Mouse (Mus musculus): Measurements from ENCODE around the gene Cbx4.

Cbx4 gene

DNA sequence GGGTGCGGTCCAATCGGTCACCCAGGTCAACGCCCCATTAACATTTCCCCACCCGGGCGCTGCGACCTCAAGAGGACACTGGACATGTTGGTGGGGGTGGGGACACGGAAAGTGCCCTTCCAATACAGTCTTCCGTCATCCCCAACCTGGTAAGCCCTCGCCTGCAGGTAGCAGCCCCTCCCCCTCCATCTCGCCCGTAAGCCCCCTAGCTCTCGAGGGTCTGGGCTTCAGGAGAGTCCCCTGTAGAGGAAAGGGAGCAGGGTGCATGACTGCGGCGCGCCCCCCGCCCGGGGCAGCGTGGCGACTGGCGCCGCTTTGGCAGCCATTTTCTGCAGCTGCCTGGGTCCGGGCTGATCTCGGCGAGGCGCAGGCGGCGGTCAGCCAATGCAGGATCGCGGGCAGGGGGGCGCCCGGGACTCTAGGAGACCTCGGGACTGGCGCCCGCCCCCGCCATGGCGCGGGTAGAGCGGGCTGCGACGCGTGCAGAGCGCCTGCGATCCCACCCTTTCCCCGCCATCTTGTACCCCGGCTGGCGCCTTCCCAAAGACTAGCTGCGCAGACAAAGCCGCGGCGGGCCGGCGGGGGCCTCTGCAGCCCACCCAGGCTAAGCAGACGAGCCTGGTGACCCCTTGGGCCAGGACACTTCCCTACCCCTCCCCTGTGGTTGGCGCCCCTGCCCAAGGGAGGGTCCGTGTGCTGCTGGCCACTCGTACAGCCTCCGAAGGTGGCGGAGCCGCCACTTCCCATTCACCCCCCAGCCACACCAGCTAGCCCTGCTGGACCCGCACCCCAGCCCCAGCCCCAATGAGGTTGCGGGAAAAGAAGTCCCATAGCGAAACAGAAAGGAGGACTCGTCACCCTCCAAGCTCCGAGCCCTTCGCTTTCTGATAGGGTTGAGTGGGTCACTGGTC lies 29.5 kb downstream of the Cbx4 start:
- DNase-seq (ENCODE audit: low spot score): peak; percentile 50

DNA sequence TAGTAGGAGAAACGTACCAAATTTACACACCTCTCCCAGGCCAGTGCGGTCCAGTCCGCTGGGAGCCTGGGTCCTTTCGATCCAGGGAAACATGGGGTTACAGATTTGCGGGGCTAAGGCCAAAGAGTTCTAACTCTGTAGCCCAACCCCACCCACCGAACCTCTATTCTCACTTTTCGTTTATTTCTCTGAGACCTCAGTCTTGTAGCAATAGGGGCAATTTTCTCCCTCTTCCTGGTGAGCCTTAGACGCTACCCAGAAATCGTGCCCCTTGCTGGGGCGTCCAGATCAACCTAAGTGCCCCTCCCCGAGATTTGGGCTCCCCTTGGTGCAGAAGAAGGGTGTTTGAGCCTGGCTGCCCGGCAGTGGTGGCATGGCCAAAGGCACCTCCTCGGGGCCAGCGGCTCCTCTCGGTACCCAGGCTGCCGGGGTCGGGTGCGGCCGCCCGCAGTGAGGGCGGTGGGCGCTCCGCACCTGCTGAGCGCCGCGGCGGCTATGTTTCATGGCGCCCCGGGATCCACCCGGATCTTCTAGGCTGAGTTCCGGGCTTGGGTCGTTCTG lies 30.4 kb downstream of the Cbx4 start:
- no peak for DNase-seq (ENCODE audit: low spot score)

DNA sequence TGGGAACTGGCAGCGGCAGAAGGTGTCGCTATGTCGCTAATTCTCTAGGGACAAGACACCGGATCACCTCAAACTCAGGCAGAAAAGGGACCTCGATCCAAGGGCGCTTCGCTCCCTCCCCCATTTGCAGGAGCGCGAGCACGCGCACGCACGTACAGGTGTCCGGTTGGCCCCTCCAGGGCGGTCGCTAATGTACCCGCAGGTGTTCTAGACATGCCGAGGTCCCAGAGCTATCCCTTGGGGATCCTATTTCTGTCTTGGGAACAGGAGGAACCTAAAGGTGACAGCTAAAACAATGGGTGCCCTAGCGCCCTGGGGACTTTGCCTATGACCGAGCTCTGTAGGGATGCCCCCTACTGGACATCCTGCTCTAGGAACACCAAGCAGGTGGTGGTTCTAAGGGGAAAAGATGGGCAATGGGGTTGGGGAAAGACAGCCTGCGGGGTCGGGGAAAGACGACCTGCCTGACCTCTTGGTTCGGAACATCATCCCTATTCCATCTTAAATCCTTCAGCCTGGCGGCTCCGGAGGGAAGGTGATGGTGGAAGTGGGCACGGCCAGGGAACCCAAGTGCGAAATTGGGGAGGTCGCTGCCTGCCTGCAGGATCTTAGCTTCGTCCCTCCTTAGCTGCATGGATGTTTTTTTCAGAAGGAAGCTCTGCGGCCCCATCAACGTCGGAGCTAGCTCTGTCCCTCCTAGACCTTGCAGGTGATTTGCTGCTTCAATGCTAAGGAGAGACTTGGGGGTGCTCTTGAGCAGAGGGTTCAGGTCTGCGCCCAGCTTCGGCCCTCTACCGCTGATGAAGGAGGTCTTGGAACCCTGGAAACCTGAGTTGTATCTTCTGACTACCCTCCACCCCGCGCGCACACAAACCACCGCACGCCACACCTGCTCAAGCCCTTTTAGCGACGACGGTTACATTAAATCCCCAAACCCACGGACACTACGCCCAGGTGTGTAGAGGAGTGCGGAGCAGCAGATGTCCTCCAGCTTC lies 31.4 kb downstream of the Cbx4 start:
- peak; percentile 54 for DNase-seq (ENCODE audit: low spot score)

DNA sequence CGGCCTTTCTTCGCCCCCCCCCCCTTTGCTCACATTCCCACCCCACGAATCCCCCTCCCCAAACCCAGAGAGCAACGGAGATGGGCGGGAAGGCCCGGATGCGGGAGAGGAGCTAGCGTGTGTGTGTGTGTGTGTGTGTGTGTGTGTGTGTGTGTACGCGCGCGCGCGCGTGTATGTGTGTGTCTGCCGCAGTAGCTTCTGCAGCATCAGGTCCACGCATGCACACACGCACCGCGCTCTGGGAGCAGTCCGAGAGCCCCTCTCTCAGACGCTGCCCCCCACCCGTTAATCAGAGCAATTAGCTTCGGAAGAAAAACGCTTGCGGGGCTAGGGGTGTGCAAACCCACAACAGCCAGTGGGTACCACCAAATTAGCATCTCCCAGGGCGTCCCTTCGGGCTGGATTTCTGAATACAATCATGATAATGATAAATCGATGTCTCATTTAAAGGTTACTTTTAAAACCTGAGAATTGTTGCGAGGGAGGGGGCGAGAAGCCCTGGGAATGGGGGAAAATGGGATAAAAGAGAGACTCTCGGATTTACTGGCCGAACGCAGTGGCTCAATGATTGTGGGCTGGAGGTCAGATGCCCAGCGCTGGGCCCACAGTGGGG lies 32.2 kb downstream of the Cbx4 start:
- DNase-seq (ENCODE audit: low spot score): peak; percentile 48

DNA sequence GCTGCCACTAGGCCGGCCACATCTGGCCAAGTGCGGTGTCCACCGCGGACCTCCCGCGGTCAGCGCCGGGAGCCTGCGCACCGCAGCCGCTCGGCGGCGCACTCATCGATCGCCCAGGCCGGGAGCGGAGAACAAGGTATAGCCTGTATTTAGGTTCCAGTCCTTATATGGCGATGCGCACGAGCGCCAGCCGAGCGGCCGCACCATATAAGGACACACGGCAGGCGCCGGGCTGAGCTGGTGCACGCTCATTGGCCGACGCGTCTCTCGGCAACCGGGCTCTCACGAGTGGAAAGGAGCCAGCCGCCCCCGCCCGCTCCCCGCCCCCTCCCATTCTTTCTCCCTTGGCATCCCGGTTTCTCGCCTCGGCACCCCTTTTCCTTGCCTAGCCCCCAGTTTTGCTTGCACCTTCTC lies 32.8 kb downstream of the Cbx4 start:
- peak; percentile 86 for DNase-seq (ENCODE audit: low spot score)

DNA sequence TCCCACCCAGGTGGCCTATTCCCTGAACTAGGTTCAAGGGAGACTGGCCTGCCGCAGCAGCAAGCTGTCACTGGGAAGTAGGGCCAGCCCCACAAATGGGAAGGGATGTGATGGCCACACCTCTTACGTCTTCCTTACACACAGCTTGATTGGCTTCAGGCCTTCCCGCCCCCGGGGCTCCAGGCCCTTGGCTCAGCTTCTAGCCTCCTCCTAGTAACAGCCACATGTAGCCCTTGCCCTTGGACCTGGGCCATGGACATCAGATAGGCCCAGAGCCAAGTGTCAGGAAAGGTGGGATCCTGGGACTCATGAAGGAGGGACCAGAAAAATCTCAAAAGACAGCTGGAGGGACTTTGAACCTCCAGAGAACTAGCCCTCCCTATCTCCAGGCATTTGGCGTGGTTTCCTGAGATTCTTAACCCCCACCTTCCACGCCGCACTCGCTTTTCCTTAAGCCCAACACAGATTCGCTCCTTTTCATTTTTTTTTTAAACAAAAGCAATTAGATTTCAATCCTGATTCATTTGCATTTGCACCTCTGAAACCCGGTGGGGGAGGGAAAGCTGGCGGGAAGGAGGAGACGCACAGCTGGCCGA lies 33.3 kb downstream of the Cbx4 start:
- DNase-seq (ENCODE audit: low spot score): no peak

DNA sequence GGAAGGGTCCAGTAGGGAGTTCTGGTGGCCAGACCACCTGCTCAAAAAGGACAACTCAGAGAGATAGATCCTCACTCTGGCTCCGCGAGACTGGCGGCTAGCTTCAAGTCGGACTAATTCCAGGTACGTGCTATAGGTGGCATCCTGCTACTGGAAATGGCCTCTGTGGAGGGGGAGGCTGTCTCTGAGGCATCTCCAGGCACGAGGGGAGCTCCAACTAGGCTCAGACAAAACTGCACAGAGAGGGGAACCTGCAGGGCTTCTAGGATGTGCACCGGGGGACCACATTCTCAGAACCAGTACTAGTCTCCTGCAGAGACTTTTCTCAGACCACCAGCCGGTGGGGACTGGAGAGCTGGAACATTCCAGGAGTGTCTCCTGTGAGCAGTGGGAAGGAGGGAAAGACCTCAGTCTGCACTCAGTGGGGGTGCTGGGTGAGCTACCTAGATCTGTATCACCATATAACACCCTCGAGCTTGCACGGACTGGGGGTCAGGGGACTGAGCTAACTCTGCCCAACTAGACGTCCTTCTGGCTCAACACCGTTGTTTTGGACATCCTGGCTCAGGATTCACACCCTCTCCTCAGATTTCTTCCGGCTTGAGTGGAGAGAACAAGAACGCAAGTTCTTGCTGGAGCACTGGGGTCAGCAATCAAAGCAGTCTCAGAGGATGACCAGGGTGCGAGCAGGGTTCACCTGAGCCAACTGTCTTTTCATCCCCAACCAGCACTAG lies 33.9 kb downstream of the Cbx4 start:
- DNase-seq (ENCODE audit: low spot score): peak; percentile 74

DNA sequence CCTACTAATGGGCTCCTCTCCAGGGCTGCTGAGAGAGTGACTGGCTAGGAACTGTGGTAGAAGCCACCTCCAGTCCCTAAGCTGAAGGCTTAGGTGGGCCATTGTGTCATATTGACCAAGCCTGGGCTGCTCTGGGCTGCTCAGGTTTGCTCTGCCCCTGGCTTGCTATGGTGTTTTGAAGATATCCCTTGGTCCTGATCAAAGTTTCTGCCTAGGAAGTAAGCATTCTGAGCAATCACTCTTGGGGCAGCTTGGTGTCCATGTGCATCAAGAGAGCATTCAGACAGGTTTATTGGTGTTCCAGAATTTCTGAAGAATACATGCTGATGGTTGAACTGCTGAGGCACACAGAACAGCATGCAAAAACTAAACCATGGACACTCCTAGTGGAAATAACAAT lies 34.6 kb downstream of the Cbx4 start:
- no peak for DNase-seq (ENCODE audit: low spot score)

DNA sequence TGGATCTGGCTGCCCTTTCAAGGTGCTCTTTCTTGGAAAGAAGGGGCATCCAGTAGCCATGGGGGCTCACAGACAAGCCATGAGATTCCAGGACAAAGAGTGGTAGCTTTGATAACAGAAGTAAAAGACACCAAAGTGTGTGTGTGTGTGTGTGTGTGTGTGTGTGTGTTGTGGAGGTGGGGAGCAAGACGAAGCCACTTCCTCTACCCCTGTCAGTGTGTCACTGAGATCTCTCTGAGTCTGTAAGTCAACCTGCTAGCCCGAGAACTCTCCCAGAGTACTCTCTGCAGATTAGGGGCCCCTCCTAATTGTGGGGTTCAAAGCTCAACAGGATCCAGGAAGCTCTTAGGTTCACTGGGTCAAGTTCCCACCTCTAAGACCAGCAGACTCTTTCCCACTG lies 35.7 kb downstream of the Cbx4 start:
- peak; percentile 65 for DNase-seq (ENCODE audit: low spot score)

DNA sequence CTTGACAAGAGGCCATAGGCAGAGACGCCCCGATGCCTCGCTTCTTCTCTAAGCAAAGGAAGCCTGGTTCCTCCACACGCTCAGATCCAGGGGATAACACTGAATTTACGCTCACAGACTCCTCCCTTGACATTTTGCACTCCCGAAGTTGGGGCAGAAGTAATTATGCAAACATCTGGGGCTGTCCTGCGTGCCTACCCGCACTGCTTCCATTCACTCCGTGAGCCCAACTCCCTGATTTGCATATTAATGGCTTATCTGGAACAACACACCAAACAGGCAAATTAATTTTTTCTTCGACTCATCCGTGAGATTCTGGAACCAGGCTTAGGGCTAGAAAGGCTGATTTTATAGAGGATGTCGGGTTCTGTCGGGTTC lies 37.9 kb downstream of the Cbx4 start:
- no peak for DNase-seq (ENCODE audit: low spot score)

DNA sequence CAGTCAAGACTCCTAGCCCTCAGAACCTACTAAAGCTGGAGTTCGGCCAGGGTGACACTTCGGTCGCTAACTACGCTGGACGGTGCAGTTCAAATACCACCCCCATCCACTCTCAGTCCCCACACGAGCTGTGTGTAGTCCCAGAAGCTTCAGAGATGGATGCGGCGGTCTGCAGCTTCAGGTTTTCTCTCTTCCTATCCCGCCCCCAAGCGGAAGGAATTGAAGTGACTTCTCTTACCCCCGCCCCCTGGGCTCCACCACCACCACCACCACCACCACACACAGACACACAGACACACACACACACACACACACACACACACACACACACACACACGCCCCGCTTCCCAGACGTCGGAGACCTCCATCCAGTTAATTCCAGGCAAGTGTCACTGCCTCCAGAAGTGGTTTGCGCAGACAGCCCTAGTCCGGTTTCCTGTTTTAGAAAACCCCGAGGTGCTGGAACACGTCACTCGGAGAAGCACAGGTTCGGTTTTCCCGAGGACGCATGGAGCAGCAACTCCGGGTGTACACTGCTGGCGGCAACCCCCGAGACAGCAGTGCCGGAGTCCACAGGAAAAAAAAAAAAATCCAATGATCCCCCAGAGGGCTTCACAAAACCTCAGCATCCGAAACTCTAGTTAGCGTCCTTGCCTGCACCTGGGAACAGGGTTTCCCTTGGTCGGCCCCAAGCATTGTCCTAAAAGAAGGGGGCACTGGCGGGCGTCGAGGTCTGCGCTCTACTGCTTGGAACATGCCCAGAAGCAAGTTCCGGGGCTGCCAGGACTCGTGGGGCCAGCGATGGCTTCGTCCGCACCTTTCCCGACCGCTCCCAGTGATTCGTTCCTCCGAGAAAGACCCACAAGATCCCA lies 38.5 kb downstream of the Cbx4 start:
- DNase-seq (ENCODE audit: low spot score): peak; percentile 58

DNA sequence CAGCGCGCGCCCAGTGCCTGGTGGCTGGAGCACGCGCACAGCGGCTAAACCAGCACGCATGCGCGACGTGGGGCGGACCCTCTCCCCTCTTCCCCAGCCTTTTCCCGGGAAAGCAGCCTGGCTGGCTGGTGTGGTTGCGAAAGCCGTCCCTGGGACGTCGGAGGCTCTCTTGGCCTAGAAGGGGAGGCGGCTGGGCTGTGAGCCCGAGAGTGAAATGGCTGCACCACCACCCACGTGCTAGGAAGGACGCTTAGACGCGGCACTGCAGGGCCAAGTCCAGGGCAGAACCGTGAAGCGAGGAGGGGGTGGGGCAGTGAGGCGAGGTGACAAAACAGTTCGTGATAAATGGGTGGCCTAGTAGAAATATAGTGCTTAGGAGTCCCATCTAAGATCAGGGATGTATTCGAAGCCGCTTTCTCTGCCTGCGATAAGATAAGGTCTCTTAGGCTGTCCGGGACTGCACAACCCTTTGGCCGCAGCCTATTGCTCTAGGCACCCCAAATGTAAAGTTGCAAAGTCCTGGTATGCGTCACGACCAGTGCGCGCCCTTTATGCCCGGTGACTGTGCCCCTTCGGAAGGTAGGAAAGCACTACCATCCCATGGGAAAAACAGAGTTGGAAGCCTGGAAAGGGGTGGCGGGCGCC lies 39.3 kb downstream of the Cbx4 start:
- no peak for DNase-seq (ENCODE audit: low spot score)

DNA sequence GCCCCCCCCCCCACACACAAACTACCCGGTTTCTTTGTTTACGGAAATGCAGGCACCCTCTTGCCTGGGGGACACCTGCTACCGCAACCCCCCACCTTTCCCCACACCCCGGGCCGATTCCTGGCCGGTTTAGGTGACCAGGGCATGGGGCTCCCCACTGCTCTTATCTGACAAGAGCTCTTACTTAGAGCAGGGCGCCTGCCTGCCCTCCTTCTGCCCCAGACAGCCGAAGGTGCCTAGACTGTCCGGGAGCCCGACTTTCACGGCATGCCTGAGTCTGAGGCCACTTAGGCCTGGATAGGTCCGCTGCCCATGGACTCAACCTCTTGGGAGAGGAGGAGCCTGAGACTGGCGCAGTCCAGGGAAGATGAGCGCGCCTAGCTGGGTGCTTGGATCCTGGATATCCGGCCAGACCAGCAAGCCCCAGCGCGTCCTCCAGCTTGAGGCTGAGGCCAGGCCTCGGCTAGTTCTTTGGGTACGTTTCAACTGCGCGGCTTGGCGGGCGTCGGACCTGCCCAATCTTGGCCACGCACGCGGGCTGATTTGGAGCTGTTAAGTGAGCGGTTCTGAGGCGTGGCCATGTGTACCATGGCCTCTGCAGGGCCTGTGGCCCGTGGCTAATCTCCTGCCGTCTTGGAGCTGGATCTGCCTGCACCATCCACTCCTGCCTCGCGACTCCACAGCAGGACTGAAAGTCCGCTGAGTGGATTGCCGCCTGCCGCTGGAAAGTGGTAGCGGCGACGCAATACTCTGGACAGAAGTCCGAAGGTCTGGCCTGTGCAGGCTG lies 41.3 kb downstream of the Cbx4 start:
- no peak for DNase-seq (ENCODE audit: low spot score)

DNA sequence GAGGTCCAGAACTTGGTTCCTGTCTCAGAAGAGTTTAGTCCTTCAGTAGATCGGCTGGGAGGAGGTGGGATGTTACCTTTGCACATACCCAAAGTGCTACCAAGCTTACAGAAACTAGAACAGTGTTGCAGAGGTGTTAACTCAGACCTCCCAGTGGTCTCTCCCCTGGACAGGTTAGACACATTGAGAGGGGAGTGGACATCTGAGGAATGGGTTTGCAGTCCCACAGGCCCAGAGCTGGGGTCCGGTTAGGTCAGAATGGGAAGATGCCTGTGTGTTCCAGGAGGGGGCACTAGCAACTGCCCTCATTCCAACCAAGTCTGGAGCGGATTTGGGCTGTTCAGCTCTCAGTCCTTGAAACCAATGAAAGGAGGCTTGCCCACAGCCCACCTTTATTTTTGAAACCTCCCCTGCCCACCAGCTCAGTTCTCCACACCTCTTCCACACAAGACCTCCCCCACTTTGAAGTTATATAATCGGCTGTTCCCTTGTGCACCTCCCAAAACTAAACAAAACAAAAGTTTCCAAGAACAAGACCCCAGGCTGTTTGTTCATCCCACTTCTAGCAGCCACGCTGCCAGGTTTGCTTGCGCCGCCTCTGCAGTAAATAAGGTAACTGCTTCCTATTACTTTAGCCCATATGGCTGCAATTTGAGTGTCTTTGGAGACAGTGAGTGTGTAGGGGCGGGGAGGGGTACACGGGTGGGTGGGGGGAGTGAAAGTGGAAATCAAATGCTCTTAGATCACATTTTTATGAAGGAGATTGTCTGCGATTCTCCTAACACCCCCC lies 42.1 kb downstream of the Cbx4 start:
- DNase-seq (ENCODE audit: low spot score): no peak

DNA sequence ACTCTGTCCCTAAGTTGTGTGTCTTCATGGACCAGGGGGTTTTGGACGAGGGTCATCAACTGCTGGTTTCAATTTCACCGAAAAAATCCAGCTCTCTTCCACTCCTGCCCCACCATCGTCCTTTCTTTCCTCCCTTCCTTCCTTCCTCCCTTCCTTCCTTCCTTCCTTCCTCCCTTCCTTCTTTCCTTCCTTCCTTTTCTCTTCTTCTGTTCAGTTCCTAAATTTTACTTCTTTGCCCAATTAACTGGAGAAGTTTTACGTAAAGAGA lies 42.8 kb downstream of the Cbx4 start:
- no peak for DNase-seq (ENCODE audit: low spot score)

DNA sequence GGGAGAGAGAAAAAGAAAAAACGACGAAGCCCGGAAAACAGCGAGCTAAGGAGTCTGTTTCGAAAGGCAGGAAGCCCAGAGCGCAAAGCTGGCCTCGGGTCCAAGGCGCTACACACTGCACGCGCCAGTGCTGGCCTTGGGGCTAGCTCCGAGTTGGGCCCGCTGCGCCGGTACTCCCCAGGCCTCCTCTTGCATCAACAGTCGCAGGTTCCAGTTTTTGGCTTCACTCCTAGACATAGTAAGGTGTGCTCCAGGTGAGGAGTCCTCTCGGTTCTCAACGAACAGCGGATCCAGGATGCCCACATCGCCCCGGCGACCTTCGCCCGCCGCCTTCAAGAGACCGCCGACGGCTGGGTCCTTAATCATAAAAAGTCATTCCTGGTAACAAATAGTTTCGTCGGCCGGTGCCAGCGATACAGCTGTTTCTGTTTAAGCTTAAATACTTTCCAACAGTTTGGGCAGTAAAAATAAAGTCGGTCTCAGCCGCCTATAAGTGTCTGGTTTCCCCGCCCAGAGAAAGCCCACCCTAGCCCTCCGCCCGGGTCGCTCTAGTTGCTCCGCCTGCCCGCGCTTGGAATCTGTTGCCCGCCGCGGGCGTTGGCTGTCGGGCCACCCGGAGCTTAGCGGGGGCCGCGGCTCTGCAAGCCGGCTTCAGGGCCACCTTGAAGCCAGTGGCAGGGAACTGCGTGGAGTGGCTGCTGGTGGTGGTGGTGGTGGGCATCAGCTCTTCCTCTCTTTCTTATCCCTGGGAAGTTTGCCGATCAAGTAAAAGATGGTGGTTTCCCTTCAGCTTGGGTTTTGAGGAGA lies 43.4 kb downstream of the Cbx4 start:
- DNase-seq (ENCODE audit: low spot score): no peak

DNA sequence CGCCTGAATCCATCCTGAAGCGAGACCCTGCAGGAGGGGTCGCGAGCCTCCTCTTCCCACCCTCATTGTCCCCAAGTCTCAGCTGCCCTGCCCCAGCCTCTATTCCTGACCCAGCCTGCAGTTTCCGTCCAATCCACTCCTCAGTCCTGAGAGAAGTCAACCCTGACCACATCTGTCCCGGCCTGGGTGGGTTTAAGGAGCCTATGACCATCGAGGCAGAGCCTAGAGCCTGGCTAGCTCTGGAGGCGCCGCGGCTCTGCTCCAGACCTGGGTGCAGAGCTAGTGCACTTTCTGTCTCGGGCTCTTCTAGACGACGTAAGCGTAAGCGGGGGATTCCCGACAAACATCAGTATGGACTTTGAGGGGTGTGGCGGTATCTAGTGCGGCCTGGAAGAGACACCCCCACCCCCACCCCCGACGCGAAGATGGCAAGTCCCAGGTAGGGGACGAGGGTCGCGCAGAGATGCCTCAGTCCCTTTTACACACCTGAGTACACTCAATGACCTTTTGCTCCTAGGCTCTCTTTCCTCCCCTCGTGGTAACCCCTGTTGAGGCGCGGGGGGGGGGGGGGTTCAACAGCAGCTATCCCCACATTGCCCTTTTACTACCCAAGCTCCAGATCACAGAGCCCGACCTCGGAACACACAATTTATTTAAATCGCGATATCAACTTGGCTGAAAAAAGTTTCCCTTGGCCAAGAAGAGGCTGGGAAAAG lies 44.1 kb downstream of the Cbx4 start:
- DNase-seq (ENCODE audit: low spot score): peak; percentile 34
